Mouse (Mus musculus) bone marrow, adult 2 months (tissue): ENCODE measurements around the gene Ptk6. TPM values are rescaled to one million over a fixed set of nuclear protein-coding genes. Genes with fewer than 3 reads are reported as not detected.

Source experiments
- H3K27ac ChIP-seq: fragments of 200-500 bp; 2 replicates; pipeline ENCODE4 v1.5.1; 2012; ENCODE audit warnings: low read depth, mild to moderate bottlenecking, control low read depth, inconsistent platforms, low read length; ENCODE audit not compliant: control insufficient read depth, poor library complexity, insufficient read depth
- H3K4me1 ChIP-seq: fragments of 200-500 bp; 2 replicates; pipeline ENCODE4 v1.6.1; 2011; ENCODE audit warnings: low read length; ENCODE audit not compliant: control insufficient read depth, insufficient read depth
- H3K4me3 ChIP-seq: fragments of 200-500 bp; replicated peaks from 2 replicates; pipeline ENCODE3; 2011; ENCODE audit warnings: mild to moderate bottlenecking, low read depth, low read length, control low read depth; ENCODE audit not compliant: control insufficient read depth
- CTCF ChIP-seq: fragments of 200-500 bp; IDR thresholded peaks from 2 replicates; pipeline ENCODE4 v1.5.1; 2011; ENCODE audit warnings: low read length, control low read depth; ENCODE audit not compliant: control insufficient read depth, insufficient read depth
- POLR2A ChIP-seq: fragments of 200-500 bp; IDR thresholded peaks from 2 replicates; pipeline ENCODE4 v1.6.1; 2011; ENCODE audit warnings: low read depth, mild to moderate bottlenecking, control low read depth, low read length, borderline replicate concordance; ENCODE audit not compliant: control insufficient read depth
- WGBS: fragments of 180-500 bp; shearing (Covaris S2); methylation state at CpG from one replicate; pipeline ENCODE4 v1.1.7; 2018; 5-methylcytosine and 5-hydroxymethylcytosine counted together
- polyA plus RNA-seq: library from polyadenylated mRNA; stranded (reverse); fragments of >200 nt; gene quantifications from 2 replicates; pipeline ENCODE4 v1.2.4, GENCODE M21; 2011; ENCODE audit warnings: low replicate concordance; ENCODE audit not compliant: missing spikeins, insufficient read depth, insufficient read length

The Ptk6 gene
- polyA plus RNA-seq, 1 experiment = not detected

- no peaks in the 10 kb centered on the region for H3K4me1 ChIP-seq
- no peak for TF ChIP-seq POLR2A
- TF ChIP-seq CTCF = no peak
- WGBS = 67% methylated on average over 8 of the region's 8 CpGs
- H3K4me3 ChIP-seq = no peak overlapping the region
- H3K27ac ChIP-seq = no peak overlapping the region
These were observed 47.7 kb downstream of the Ptk6 start for GRCm38 (mm10) chr2:181154831-181155415.

GRCm38 (mm10) chr2:181154361-181154760, 48.2 kb downstream of the Ptk6 start:
- H3K27ac ChIP-seq = no peak overlapping the region
- no peak for TF ChIP-seq POLR2A
- TF ChIP-seq CTCF = no peak
- 78% methylated on average over 3 of the region's 3 CpGs for WGBS

GRCm38 (mm10) chr2:181153837-181154236, 48.8 kb downstream of the Ptk6 start:
- TF ChIP-seq CTCF (peak; percentile 42; the same call in 1 of the 2 replicates), POLR2A (no peak)

More at GRCm38 (mm10) chr2:181154361-181154760, 48.2 kb downstream of the Ptk6 start:
- Histone ChIP-seq H3K4me3 (no peak overlapping the region), H3K4me1 (no peaks in the 10 kb centered on the region)

GRCm38 (mm10) chr2:181153131-181153530, 49.5 kb downstream of the Ptk6 start:
- H3K4me3 ChIP-seq = no peak overlapping the region
- WGBS = 77% methylated on average over 1 of the region's 1 CpGs
- H3K27ac ChIP-seq = no peak overlapping the region
- TF ChIP-seq POLR2A = no peak
- no peak for TF ChIP-seq CTCF
- no peaks in the 10 kb centered on the region for H3K4me1 ChIP-seq

More at GRCm38 (mm10) chr2:181153837-181154236, 48.8 kb downstream of the Ptk6 start:
- H3K4me3 ChIP-seq = no peak overlapping the region
- 12% methylated on average over 1 of the region's 1 CpGs for WGBS
- no peaks in the 10 kb centered on the region for H3K4me1 ChIP-seq
- H3K27ac ChIP-seq = no peak overlapping the region

- TF ChIP-seq POLR2A = no peak
- no peaks in the 10 kb centered on the region for H3K4me1 ChIP-seq
- 89% methylated on average over 17 of the region's 17 CpGs for WGBS
These were observed 49.9 kb downstream of the Ptk6 start for GRCm38 (mm10) chr2:181152701-181153100.

GRCm38 (mm10) chr2:181150281-181150680, 52.3 kb downstream of the Ptk6 start:
- 63% methylated on average over 6 of the region's 6 CpGs for WGBS
- H3K4me1 ChIP-seq = no peaks in the 10 kb centered on the region
- H3K4me3 ChIP-seq = no peak overlapping the region
- no peak overlapping the region for H3K27ac ChIP-seq
- TF ChIP-seq POLR2A (no peak), CTCF (no peak)

More at GRCm38 (mm10) chr2:181152701-181153100, 49.9 kb downstream of the Ptk6 start:
- Histone ChIP-seq H3K27ac (no peak overlapping the region), H3K4me3 (no peak overlapping the region)

- no peak for TF ChIP-seq CTCF
- TF ChIP-seq POLR2A = no peak
- Histone ChIP-seq H3K4me1 (no peaks in the 10 kb centered on the region), H3K27ac (no peak overlapping the region), H3K4me3 (no peak overlapping the region)
- WGBS = 12% methylated on average over 31 of the region's 31 CpGs
These were observed 54.2 kb downstream of the Ptk6 start for GRCm38 (mm10) chr2:181148318-181148955.

- no peaks in the 10 kb centered on the region for H3K4me1 ChIP-seq
- no peak for TF ChIP-seq CTCF
- TF ChIP-seq POLR2A = no peak
- H3K27ac ChIP-seq = no peak overlapping the region; the same call in 1 of the 2 replicates
- WGBS = 2% methylated on average over 55 of the region's 61 CpGs
- no peak overlapping the region for H3K4me3 ChIP-seq
These were observed 54.9 kb downstream of the Ptk6 start for GRCm38 (mm10) chr2:181147546-181148317.
